Mouse (Mus musculus): ENCODE measurements around the gene Aimp2.

Aimp2 gene
- long read RNA-seq, experiment 1, transcript Aimp2-201 (4 exons, 1,185 nt) = major isoform, 24 of 32 reads
- long read RNA-seq, experiment 1, transcript Aimp2-202 (4 exons, 1,073 nt) = minor isoform, 6 of 32 reads
- long read RNA-seq, experiment 1, partial matches to known transcripts = 1 of 32 reads
- long read RNA-seq, experiment 1, other reads (novel, unspliced or antisense) = 1 of 32 reads
- long read RNA-seq, experiment 2, transcript Aimp2-201 (4 exons, 1,185 nt) = major isoform, 47 of 53 reads
- long read RNA-seq, experiment 2, partial matches to known transcripts = 1 of 53 reads
- long read RNA-seq, experiment 2, other reads (novel, unspliced or antisense) = 1 of 53 reads

- intact Hi-C loops (cut with DNase I) = loop anchor here (5.0 kb wide), 1 partner anchor 177 kb away; the partner anchor contains the start of gene Usp42
Measured at GRCm38 (mm10) chr5:143909417-143910400, at the start of gene Aimp2, which contains the start of gene Pms2. Gene Aimp2 (minus strand): TSS chr5:143909847. Gene Pms2 (plus strand): TSS chr5:143909964.

- intact Hi-C loops (cut with DNase I) = no loop called here
Measured at GRCm38 (mm10) chr5:143957101-143957500, 47.5 kb upstream of the Aimp2 start.

DNA sequence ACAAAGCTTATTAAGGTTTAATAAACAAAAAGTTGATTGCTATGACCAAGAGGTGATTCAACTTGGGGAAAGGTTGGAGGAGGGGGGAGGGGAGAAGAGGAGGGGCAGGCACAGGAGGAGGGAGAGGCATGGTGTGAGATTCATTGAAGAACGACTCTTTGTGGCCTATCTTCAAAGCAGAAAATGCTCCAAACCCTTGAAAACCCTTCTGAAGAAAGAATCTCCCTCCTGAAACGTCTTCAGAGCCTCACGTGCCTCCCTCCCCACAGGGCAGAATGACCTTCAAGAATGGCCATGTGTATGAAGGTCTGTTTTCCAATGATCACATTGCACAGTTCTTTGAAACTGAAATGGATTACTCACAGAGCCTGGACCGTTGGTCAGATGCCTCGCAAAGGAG, 40.4 kb upstream of the Aimp2 start:
- intact Hi-C loops (cut with DNase I) = no loop called here

- intact Hi-C loops (cut with DNase I) = no loop called here
Measured at GRCm38 (mm10) chr5:143948361-143948760, 38.7 kb upstream of the Aimp2 start.

DNA sequence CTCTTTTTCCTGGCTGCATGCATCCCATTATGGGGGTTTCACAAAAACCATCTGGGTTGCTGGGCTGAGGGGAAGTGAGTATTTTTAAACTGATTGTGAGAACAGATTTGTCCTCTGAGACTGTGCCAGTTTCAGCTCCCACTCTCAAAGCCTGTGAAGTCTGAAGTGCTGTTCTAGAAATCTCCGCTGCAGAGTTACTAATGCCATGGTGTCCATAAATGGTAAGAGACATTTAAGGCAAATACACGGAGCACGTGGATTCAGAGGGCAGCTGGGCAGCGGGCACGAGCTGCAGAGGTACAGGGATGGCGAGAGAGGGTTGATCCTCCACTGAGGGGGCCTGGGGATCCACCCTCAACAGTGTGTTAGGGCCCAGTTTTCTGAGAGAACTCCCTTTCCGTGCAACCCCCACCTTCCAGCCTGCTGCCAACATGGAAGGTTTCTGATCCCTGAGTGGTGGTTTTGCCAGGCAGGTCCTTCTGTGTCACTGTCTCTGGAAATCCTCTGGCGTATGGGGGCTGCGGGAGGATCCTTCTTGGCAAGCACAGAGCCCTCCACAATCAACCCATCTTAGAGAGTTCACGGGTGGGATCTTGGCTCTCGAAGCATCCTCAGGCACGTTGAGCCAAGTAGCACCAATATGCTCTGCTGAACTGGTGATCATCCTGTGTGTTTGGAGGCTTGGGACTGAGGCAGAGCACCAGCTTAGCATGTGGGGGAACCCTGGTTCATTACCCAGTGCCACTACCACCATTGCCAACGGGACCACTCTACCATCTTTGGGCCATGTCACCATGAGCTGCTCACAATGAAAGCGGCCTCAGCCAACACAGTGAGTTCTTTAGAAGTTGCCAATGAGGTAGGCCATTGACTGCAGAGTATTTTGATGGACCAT, 33.8 kb upstream of the Aimp2 start:
- intact Hi-C loops (cut with DNase I) = no loop called here

- intact Hi-C loops (cut with DNase I) = no loop called here
Measured at GRCm38 (mm10) chr5:143941588-143941987, 31.9 kb upstream of the Aimp2 start.

GRCm38 (mm10) chr5:143936156-143936555, 26.5 kb upstream of the Aimp2 start:
- intact Hi-C loops (cut with DNase I) = no loop called here

GRCm38 (mm10) chr5:143933875-143934274, 24.2 kb upstream of the Aimp2 start:
- intact Hi-C loops (cut with DNase I) = loop anchor here (5.0 kb wide), 1 partner anchor 43 kb away; no protein-coding TSS in a partner anchor

GRCm38 (mm10) chr5:143933414-143933813, 23.8 kb upstream of the Aimp2 start:
- intact Hi-C loops (cut with DNase I) = loop anchor here (5.0 kb wide), 1 partner anchor 44 kb away; no protein-coding TSS in a partner anchor

DNA sequence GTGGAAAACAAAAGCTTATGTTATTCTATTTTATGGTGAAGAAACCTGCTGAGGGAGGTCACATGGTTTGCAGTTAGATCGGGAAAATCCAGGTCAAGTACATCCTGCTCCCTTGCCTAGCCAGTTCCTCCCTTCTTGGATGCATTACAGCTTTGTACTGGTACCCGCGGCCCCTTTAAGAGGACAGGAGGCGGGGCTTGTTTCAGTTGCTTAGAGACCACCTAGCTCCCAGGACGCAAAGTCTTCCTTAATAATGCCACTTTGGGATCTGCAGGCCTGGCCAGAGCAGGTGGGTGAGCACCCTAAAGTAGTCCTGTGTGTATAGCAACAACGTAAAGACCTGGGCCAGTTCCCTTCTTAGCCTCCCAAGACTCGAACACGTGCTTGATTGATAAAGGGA, 23.2 kb upstream of the Aimp2 start, which contains the start of gene Rsph10b:
Gene Rsph10b (plus strand): TSS at position 205 of the 400 bp plus-strand sequence.
- intact Hi-C loops (cut with DNase I) = loop anchor here (5.0 kb wide), 1 partner anchor 44 kb away; no protein-coding TSS in a partner anchor

GRCm38 (mm10) chr5:143931863-143932580, 22.4 kb upstream of the Aimp2 start:
- intact Hi-C loops (cut with DNase I) = loop anchor here (5.0 kb wide), 1 partner anchor 45 kb away; no protein-coding TSS in a partner anchor

GRCm38 (mm10) chr5:143930656-143931055, 21.0 kb upstream of the Aimp2 start:
- intact Hi-C loops (cut with DNase I) = loop anchor here (5.0 kb wide), 1 partner anchor 47 kb away; no protein-coding TSS in a partner anchor

GRCm38 (mm10) chr5:143929291-143929690, 19.6 kb upstream of the Aimp2 start:
- intact Hi-C loops (cut with DNase I) = no loop called here

DNA sequence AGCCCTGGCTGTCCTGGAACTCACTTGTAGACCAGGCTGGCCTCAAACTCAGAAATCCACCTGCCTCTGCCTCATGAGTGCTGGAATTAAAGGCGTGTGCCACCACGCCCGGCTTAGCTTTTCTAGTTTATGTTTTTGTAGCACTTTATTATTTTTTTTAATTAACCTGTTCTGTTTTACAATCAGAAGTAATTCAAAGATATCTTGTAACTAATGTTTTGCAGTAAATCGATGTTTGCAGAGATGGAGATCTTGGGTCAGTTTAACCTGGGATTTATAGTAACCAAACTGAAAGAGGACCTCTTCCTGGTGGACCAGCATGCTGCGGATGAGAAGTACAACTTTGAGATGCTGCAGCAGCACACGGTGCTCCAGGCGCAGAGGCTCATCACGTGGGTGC, 18.2 kb upstream of the Aimp2 start, which contains the start of gene Gm42421:
Gene Gm42421 (plus strand): TSS at position 301 of the 400 bp plus-strand sequence.
- intact Hi-C loops (cut with DNase I) = no loop called here

- intact Hi-C loops (cut with DNase I) = no loop called here
Measured at GRCm38 (mm10) chr5:143924781-143925452, 15.3 kb upstream of the Aimp2 start.

DNA sequence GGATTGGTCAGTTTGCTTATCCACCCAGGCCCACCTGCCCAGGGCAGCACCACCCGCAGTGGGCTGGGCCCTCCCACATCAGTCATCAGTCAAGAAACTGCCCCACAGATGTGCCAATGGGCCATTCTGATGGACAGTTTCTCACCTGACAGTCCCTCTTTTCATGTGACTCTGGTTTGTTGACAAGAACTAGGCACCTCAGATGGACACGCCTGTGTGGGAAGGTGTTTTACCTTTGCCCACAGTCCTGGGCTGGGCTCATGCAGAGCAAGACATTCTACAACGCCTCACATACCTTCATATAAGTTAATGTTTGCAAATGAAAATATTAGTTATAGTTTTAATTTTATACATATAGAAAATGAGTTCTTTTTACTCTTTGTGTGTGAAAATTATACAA, 8.5 kb upstream of the Aimp2 start:
- intact Hi-C loops (cut with DNase I) = no loop called here

DNA sequence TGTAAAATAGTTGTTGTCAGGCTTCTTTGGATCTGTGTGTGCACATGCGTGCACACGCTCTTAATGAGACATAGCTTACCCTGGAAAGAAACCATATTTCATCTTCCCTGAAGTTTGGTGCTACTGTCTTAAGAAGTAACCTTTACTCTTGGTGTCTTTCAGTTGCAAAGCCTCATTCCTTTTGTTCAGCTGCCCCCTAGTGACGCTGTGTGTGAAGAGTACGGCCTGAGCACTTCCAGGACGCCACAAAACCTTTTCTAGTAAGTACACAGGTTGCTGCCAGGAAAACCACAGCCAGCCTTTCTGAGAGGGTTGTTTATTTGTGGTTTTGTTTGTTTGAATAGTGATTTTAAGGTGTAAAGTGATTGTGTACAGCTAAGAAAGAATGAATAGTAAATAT, 7.8 kb upstream of the Aimp2 start:
- intact Hi-C loops (cut with DNase I) = loop anchor here (1.0 kb wide), 1 partner anchor 26 kb away; no protein-coding TSS in a partner anchor

DNA sequence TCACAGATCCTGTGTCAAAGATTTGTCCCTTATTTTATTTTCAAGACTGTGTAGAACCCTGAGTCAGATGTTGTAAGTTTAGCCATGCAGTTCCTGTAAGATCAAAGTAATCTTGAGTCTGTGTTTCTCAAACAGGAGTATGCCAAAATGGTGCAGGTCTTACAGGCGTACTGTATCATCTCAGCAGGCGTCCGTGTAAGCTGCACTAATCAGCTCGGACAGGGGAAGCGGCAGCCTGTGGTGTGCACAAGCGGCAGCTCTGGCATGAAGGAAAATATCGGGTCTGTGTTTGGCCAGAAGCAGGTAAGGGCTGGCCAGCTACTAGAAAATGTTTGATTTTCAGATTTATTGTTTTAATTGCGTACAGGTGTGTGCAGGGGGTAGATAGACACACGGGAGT, 6.6 kb upstream of the Aimp2 start:
- intact Hi-C loops (cut with DNase I) = no loop called here

- intact Hi-C loops (cut with DNase I) = no loop called here
Measured at GRCm38 (mm10) chr5:143908926-143909325, 721 bp downstream of the Aimp2 start.

Measured in adrenal gland (tissue).